Mouse (Mus musculus): ENCODE results near the gene Rnf151. TPM values are rescaled to one million over a fixed set of nuclear protein-coding genes. Genes with fewer than 3 reads are reported as not detected.

Gene Rnf151
- total RNA-seq (2021) = not detected in 2 replicates
- long read RNA-seq, experiment 1 = 0 reads
- long read RNA-seq, experiment 2 = 0 reads

- no peak for DNase-seq
These were observed at the start of gene Rnf151, which contains the start of gene Rps2 for GRCm38 (mm10) chr17:24717943-24718342. Gene Rnf151 (minus strand): TSS chr17:24718063. Gene Rps2 (plus strand): TSS chr17:24718116.

DNA sequence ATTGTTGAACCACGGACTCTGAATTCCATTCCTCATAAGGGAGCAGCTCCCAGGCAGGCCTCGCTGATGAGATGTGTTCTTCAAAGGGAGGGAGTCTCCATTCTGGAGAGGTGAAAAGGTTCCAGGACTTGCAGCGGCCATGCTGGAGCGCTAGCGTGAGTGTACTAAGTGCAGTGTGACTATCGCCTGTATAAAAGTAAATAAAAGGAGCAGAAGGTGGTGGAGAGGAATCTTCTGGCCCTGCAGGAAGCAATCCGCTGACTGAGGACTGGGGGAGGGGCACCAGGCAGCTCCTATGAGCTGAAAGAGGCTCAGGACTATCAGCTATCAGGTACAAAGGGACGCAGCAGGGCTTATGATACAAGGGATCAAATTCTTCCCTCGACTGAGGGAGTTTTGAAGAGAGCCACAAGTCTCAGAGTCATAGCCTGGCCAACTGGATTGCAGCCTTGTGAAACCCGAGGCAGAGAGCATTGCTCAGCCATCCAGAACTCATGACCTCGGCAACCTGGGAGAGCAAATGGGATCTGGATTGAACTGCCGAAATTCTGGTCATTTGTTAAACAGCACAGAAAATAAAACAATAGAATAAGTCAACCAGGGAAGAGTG is 48.5 kb upstream of the Rnf151 start:
- no peak for DNase-seq

DNA sequence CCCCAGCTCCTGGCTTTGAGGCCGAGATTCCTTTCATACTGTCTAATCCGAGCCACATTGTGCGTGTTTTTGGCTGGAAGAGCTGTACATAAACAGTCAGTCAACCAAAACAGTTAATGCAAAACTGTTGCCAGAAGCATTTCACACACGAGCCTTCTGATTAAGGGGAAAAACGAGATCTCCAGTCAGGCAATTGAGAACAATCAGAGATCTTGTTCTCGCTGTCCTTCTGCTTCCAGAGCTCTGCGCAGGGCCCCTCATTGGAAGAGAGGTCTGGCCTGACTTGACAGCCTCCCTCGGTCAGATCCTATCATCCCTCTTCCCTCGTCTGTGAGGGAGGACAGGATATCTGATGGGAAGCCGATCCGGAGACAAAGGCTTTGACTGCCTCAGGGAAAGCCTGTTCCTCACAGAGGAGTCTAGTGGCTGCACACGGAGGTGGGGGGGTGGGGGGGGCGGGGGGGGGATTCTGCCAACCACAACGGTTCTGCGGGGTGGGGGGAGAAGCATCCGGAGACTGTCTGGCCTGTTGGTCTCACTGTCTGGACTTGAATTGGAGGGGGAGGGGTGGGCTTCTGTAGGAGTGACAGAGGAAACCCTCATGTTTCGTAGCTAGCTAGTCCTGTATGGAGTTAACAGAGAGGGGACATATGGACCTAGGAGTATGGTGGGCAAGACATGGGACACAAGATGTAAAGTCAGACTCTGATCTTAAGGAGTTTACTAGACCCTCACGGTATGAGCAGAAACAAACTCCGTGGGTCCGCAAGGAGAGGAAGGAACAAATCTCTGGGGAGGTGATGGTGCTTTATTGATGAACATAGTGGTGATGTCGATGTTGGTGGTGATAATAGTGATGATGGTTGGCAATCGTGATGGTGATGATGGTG is 47.4 kb upstream of the Rnf151 start:
- DNase-seq = peak; percentile 18

DNA sequence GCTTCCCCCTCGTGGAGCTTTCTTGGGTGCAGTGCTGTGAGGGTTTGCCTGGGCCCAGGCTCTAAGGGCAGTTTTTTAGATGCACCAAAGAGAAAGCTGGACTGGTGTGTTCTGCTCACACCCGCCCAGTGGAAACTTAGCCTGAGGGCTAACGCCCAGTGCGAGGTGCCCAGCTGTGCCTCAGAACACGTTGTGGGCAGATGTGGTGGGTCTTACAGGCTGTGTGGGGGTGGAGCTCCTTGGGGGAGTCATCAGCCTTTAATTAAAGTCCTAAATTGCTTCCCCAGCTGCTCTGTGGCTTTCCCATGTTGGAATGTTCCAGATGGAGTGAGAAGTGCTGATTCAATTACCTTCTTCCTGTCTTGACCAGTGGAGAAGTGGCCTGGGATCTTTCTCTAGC is 43.3 kb upstream of the Rnf151 start:
- no peak for DNase-seq

DNA sequence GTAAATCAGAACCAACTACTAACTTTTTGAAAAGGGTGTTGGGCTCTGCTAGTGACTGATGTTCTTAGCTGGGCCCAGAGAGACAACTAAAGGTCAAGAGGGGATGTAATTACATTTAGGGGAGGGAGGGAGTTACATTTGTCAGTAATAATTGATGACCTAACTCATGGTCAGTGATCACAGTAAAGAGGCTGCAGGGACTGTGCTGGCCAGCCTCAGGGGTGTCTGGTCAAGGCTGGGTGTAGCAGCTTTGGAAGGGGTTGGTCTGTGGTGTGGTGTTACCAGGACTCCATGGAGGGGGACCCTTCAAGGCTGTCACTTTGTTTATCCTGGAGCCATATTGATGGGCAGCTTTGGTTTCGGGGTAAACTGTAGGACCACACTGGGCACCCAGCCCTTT is 39.5 kb upstream of the Rnf151 start:
- DNase-seq = no peak

- peak; percentile 48 for DNase-seq
These were observed 34.8 kb upstream of the Rnf151 start, which contains the start of gene Hs3st6 for GRCm38 (mm10) chr17:24752415-24753394. Gene Hs3st6 (plus strand): TSS chr17:24752988.

DNA sequence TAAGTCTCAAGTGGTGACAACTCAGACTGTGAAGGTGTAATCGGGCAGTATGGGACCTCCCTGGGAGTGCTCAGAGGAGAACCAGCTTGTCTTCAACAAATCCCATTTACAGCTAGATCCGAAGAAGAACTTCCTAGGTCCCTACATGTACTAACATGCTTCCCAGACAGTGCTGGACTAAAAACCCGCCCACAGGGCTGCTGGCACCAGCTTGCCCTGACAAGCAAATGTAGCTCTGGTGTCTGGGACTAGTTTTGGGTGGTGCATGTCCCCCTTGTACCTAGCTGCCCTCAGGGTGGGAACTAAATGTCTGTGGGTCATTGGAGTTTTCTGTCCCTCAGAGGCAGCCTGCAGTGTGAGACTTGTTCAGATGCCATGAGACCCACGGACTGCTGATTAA is 33.7 kb upstream of the Rnf151 start:
- no peak for DNase-seq

DNA sequence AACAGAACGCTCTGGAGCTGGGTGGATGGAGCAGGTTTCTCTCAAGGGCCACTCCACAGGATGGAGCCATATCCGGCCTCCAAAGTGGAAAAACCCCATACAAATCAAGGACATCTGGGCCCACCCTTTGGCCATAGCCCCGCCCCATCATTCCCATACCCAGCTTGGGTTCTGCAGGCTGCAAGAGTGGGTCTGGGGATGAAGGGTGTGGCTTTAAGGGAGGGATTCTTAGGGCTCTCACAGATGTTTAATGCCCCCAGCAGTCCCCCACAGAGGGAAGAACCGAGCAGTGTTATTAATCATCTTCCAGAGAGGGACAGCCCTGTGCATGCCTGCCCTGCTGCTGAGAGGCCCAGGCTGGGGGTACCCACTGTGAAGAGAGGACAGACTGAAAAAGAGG is 29.1 kb upstream of the Rnf151 start:
- no peak for DNase-seq

DNA sequence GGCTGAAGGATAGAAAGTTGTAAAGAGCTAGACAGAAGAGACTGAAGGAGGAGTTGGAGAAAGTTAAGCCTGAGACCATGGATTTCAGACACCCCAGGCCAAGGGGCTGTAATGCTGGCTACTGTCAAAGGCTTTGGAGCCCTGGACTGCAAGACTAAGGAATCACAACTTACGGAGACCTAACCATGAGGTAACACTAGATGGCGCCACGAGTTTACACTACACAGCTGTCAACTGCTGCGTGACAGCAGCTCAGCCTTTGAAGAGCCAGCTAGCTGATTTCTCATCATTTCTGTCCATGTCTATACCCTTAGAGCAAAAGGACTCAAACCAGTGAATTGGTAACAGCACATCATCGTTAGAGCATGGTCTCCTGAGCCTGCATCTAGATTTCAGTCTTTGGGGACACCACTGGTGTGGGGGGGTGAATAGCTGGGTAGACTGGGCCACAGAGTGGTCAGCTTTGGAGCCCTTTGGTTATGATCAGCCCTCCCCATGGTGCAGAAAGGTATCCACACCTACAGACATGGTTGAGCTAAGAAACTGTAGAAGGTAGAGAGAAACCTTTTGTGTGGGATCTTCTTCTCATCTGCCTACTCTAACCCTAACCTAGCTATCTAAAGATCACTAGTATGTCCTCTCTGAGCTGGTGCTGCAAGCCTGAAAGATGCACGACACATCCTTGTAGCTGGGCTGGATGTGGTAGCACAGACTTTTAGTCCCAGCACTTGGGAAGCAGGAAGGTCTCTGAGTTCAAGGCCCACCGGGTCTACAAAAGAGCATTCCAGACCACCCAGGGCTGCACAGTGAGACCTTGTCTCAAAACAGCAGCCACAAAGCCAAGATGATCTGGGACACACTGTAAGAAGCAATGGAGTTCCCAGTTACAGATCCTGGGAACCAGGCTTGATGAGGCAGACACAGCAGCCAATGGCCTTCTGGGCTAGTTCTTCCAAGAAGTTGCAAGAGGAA is 27.9 kb upstream of the Rnf151 start:
- DNase-seq = peak; percentile 90

DNA sequence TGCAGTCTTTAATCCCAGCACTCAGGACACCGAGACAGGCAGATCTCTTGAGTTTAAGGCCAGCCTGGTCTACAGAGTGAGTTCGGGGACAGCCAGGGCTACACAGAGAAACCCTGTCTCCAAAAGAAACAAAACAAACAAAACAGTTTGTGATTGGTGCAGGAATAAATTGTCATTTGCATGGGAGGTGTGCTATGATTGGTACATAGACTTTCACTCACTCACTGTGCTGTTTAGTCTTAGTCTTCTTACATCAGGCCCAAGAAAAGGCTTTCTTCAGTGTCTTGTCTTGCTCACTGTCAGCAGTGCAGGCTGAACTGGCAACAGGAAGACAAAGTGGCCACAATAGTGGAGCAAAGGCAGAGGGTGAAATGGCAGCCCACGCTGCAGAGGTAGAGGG is 26.5 kb upstream of the Rnf151 start:
- DNase-seq = no peak

- no peak for DNase-seq
These were observed 26.0 kb upstream of the Rnf151 start for GRCm38 (mm10) chr17:24743896-24744295.

GRCm38 (mm10) chr17:24742307-24742706 is 24.4 kb upstream of the Rnf151 start:
- DNase-seq = peak; percentile 45

DNA sequence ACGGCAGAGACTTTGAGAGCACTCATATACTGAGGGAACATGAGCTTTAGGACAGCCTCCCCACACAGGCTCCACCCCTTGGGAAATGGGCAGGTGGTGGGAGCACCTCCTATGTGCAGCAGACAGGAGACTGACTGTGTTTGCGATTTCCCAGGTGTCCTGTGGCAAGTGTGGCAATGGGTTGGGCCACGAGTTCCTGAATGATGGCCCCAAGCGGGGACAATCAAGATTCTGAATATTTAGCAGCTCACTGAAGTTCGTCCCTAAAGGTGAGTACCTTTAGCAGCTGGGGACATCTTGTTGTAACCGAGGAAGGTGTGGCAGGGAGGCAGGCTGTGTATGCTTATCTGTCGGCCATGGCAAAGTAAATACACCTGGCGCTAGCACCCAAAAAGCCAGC is 22.1 kb upstream of the Rnf151 start:
- no peak for DNase-seq

DNA sequence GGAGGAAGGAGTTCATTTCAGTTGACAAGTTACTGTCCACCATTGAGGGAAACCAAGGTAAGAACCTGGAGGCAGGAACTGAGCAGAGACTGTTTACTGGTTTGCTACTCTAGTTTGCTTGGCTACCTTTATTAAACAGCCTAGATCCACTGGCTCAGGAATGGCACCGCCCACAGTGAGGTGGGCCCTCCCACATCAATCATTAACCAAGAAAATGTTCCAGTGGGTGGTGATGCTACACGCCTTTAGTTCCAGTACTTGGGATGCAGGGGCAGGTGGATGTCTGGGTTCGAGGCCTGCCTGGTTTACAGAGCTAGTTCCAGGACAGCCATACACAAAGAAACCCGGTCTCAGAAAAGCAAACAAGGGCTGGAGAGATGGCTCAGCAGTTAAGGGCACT is 20.4 kb upstream of the Rnf151 start:
- DNase-seq = no peak

GRCm38 (mm10) chr17:24737135-24737810 is 19.4 kb upstream of the Rnf151 start:
- DNase-seq = peak; percentile 21

DNA sequence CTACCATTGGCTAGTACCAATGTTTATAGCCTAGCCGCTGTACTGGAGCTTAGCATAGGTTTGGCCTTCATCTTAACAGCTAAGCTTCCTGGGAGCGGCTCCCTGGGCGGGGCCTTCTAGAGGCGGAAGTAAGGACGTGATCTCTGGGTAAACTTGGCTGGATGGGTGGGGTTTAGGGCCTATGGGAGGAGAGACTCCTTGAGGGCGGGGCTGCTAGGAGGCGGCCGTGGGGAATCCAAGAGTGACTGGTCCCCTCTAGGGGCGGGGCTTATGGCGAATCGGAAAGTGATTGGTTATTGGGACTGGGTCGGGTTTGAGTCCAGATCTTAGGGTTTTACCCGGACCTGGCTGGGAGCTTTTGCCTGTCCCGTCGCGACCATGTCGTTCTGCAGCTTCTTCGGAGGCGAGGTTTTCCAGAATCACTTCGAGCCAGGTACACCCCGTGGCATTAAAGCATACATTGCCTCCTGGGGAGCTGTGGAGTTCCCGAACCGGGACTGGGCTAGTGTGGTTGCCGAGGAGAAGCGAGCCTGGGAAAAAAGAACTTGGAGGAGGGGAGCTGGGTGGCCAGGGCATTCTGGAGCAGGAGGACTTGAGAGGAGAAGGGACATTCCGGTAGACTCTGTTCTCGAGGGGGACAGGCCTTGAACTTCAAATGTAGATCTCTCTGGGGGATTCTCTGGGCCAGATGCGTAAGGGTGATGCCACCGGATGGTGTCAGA is 18.6 kb upstream of the Rnf151 start, which contains the start of gene Msrb1:
Gene Msrb1, plus strand, starts transcription at position 313 of the 722 bp plus-strand sequence.
- DNase-seq = peak; percentile 99

DNA sequence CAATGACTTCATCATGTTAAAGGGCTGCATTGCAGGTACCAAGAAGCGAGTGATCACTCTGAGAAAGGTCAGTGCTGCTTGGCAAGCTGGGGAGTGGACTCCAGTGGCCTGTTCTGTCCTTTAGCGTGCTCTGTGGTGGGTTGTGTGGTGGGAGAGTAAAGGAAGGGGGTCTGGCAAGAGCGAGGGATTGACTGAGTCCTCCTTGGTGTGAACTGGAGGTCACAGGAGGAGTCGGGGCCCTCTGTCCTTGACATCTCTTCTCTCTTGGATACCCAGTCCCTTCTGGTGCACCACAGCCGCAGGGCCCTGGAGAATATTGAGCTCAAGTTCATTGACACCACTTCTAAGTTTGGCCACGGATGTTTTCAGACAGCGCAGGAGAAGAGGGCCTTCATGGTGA is 17.6 kb upstream of the Rnf151 start:
- DNase-seq = no peak

DNA sequence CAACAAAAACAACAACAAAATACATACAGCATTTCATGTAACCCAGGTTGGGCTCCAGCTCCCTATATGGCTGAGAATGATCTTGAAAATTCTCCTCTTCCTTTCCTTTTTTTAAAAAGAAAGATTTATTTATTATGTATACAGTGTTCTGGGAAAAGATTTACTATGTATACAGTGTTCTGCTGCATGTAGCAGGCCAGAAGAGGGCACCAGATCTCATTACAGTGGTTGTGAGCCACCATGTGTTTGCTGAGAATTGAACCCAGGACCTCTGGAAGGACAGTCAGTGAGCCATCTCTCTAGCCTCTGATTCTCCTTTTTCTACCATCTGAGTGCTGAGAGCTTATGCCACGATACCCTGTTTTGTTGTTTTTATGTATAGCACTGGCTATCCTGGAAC is 16.6 kb upstream of the Rnf151 start:
- DNase-seq = no peak

GRCm38 (mm10) chr17:24733434-24734050 is 15.7 kb upstream of the Rnf151 start:
- DNase-seq = no peak

Measured in adrenal gland, postnatal 14 days (tissue).